Mouse (Mus musculus) brown adipose tissue, adult 24 weeks (tissue): ENCODE data around the gene Pigo. TPM values are rescaled to one million over a fixed set of nuclear protein-coding genes. Genes with fewer than 3 reads are reported as not detected.

Experiments used
- H3K27ac ChIP-seq: fragments of 200-500 bp; replicated peaks from 2 replicates; pipeline ENCODE4 v1.5.1; 2012; ENCODE audit warnings: low read depth, mild to moderate bottlenecking, low read length
- H3K4me1 ChIP-seq: fragments of 200-500 bp; 2 replicates; pipeline ENCODE4 v1.6.1; 2012; ENCODE audit warnings: low read length, mixed read lengths; ENCODE audit not compliant: control insufficient read depth, insufficient read depth, insufficient read length
- H3K4me3 ChIP-seq: fragments of 200-500 bp; 2 replicates; pipeline ENCODE4 v1.5.1; 2012; ENCODE audit warnings: low read depth, mild to moderate bottlenecking, low read length, moderate library complexity; ENCODE audit not compliant: insufficient read depth
- polyA plus RNA-seq: library from polyadenylated mRNA; stranded (reverse); fragments of >200 nt; gene quantifications from 2 replicates; pipeline ENCODE4 v1.2.4, GENCODE M21; 2012; ENCODE audit not compliant: missing spikeins, insufficient read depth, insufficient read length

Pigo gene
- polyA plus RNA-seq, 1 experiment: 11.1 TPM

DNA sequence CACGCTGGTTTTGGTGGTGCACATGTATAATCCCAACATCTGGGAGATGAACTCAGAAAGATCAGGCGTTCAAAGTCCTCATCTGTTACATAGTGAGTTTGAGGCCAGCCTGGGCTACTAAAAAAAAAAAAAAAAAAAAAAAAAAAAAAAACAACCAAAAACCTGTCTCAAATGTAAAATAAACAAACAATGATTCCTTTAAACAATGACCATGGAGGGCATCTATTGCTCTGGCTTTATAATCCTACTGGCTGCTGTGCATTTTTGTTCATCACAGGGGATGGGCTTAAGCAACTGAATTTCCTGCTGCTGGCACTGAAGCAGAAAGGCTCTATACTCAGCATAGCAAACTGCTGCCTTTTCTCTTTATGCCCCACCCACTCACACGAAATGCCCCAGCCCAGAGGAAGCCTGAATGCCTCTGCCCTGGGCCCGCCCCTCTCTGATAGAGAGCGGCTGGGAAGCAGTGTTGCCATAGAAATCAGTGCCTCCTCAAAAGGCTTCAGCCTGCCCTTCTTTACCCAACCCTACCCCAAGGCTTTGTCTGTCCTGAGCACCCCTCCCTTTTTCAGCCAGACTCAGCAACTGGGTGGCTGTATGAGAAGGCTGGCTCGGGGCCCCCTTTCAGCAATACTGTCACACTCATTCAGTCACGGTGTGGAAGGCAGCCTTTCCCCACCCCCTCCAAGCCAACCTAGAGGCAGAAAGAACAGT is 18.2 kb upstream of the Pigo start:
- Histone ChIP-seq H3K4me1 (peaks cover 17% of the 10 kb centered on the region), H3K4me3 (peak overlapping the region; percentile 60), H3K27ac (peak overlapping the region; percentile 97)

GRCm38 (mm10) chr4:43040881-43041547 is 15.4 kb upstream of the Pigo start:
- Histone ChIP-seq H3K27ac (no peak overlapping the region), H3K4me1 (peaks cover 20% of the 10 kb centered on the region), H3K4me3 (no peak overlapping the region)

DNA sequence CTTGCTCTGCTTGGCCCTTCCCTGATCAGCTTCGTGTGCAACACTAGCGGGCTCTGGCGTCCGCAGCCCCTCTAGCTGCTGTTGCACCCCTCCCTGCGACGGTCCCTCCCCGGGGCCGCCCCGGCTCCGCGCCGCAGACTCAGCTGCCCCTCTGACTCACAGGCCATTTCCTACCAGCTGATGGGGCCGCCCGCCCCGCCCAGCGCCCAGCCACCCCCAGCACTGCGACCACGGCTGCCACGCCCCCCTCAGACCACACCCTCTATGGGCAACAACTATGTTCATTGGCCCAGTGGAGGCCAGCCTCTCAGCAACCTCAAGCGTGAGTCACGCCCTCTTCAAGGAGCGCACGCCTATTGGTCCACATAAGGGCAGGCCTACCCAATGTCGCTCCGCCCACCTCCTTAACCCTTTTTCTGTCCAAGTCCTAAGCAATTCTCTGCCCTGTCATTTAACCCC is 14.5 kb upstream of the Pigo start:
- Histone ChIP-seq H3K4me1 (peaks cover 20% of the 10 kb centered on the region), H3K4me3 (peak overlapping the region; percentile 68), H3K27ac (peak overlapping the region; percentile 31; the same call in 1 of the 2 replicates)

- H3K27ac ChIP-seq: peak overlapping the region; percentile 31
- H3K4me1 ChIP-seq: peaks cover 16% of the 10 kb centered on the region
- H3K4me3 ChIP-seq: peak overlapping the region; percentile 68
Measured at GRCm38 (mm10) chr4:43039609-43040008, 14.0 kb upstream of the Pigo start.

DNA sequence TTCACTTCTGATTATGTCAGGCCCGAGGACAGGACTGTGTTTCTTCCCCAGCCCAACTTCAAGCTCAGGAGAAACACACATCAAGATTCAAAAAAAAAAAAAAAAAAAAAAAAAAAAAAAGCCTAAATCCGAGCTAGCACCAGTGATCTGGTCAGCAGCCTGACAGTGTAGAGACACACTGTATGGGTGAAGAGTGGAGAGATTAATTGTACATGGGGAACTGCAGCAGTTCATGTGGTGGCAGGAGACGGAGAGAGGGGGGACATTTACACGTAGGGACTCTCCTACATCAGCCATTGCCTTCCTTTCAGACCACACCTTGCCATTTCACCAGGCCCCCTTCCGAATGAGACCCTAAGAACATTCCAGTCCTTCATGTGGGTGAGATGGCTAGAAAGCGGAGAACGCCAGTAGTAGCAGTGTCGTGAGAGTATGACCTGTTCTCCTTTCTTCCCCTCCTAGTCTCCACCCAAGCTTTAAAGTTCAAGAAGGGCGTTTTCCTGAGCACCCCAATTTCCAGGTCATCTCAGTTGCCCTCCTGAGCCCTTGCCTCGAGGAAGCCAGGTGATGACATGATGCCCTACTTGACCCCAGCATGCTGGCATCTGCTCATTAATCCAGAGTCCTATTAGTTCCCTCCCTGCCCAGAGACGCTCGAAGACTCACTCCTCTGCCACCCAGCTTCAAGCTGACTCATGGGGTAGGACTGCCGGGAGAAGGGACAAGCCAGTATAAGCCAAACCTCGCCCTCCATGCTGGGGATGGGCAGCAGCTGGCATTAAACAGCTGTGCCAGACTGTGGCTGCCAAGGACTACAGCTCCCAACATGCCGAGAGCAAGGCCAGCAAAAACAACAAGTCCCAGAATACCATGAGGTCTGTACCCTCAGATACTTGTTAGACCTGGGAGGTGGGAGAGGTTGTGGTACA is 13.2 kb upstream of the Pigo start:
- Histone ChIP-seq H3K4me3 (peak overlapping the region; percentile 68), H3K4me1 (peaks cover 10% of the 10 kb centered on the region; the same call in 1 of the 2 replicates), H3K27ac (peak overlapping the region; percentile 31)

DNA sequence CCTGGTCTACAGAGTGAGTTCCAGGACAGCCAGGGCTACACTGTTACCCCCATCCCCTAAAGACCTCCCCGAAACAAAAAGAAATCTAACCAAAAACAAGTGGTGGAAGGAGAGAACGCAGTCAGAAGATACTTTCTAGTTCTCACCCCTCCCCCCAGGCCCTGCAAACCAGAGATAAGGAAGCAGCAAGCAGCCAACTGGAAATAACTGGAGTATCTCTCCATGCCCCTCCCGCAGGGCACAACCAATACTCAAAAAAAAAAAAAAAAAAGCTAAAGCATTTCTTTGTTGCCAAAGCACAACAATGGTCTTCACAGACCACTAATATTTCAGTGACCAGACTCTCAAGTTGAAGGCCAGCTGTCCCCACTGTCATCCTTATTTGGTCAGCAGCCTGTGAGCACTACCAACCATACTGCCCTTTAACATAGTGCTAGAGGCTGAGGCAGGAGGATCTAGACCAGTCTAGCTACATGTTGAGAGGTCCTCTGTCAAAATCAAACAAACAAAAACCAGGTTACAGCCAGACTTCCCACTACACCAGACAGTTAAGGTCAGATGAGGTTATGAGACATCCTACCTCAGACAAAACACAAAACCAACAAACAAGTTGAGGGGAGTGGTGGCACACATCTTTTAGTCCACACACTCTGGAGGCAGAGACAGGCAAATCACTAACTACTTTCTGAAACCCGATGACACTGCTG is 12.4 kb upstream of the Pigo start:
- Histone ChIP-seq H3K4me1 (peaks cover 10% of the 10 kb centered on the region; the same call in 1 of the 2 replicates), H3K27ac (no peak overlapping the region)

GRCm38 (mm10) chr4:43036356-43036755 is 10.7 kb upstream of the Pigo start:
- H3K4me1 ChIP-seq: peaks cover 10% of the 10 kb centered on the region; the same call in 1 of the 2 replicates
- H3K4me3 ChIP-seq: no peak overlapping the region
- H3K27ac ChIP-seq: no peak overlapping the region

More for the DNA sequence above, 12.4 kb upstream of the Pigo start:
- no peak overlapping the region for H3K4me3 ChIP-seq

- peaks cover 10% of the 10 kb centered on the region; the same call in 1 of the 2 replicates for H3K4me1 ChIP-seq
- no peak overlapping the region for H3K4me3 ChIP-seq
- no peak overlapping the region for H3K27ac ChIP-seq
Measured at GRCm38 (mm10) chr4:43035851-43036250, 10.2 kb upstream of the Pigo start.

GRCm38 (mm10) chr4:43033481-43033880 is 7.9 kb upstream of the Pigo start:
- H3K4me1 ChIP-seq: peaks cover 2% of the 10 kb centered on the region; the same call in 1 of the 2 replicates
- H3K27ac ChIP-seq: no peak overlapping the region
- H3K4me3 ChIP-seq: no peak overlapping the region

DNA sequence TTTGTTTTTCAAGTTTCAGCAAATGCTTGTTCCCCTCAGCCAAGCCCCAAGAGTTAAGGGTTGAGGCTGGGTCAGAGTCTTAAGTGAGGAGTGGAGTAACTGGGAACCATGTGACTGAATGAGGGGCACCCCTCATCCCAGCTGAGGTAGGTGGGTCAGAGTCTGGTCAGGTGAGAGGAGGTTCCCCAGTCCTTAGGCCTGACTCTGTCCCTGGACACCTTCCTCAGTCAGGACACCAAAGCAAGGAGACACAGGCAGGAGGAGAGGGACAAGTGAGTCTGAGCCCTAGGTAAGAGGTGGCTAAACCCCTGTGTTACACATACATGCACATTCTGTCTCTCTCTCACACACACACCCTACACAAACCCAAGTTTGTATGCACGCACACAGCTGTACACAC is 6.9 kb upstream of the Pigo start:
- Histone ChIP-seq H3K4me3 (no peak overlapping the region), H3K27ac (no peak overlapping the region), H3K4me1 (peaks cover 2% of the 10 kb centered on the region; the same call in 1 of the 2 replicates)

- Histone ChIP-seq H3K27ac (peak within 1 kb of the TSS; percentile 90), H3K4me1 (peaks cover 2% of the 10 kb centered on the region; the same call in 1 of the 2 replicates), H3K4me3 (peak within 1 kb of the TSS; percentile 85)
Measured at GRCm38 (mm10) chr4:43031237-43031995, 5.8 kb upstream of the Pigo start, which contains the start of gene Stoml2. Gene Stoml2 (minus strand): TSS chr4:43031710.

GRCm38 (mm10) chr4:43030780-43031230 is 5.2 kb upstream of the Pigo start:
- H3K4me1 ChIP-seq: peaks cover 2% of the 10 kb centered on the region; the same call in 1 of the 2 replicates
- peak overlapping the region; percentile 90 for H3K27ac ChIP-seq

DNA sequence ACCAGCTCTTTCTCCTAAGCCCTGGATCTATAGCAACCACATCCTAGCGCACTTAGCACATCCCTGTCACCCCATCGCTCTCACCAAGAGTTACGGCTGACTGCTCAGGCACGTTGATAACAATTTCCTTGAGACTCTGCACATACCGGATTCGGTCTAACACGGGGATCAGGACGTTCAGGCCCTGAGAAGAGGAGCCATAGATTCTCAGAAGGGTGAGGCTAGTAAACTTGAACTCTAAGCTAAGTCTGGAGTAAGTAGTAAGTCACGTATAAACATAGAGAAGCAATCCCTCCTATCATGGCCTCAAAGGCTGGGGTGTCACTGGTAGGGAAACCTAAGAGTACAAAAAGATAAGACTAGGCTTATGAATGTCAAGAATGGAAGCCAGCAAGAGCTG is 4.7 kb upstream of the Pigo start:
- Histone ChIP-seq H3K27ac (no peak overlapping the region), H3K4me1 (peaks cover 2% of the 10 kb centered on the region; the same call in 1 of the 2 replicates), H3K4me3 (peak overlapping the region; percentile 85)

More at GRCm38 (mm10) chr4:43030780-43031230, 5.2 kb upstream of the Pigo start:
- H3K4me3 ChIP-seq: peak overlapping the region; percentile 85
